Mouse (Mus musculus): ENCODE measurements around the gene Grb7. TPM values are rescaled to one million over a fixed set of nuclear protein-coding genes. Genes with fewer than 3 reads are reported as not detected.

The Grb7 gene
- polyA plus RNA-seq, 1 experiment, result 137 TPM

- H3K4me3 ChIP-seq (ENCODE audit: low read depth, low read length), result no peak overlapping the region
- 63% methylated on average over 4 of the region's 4 CpGs for WGBS
- peaks cover 5% of the 10 kb centered on the region; the same call in 1 of the 2 replicates for H3K4me1 ChIP-seq (ENCODE audit: control insufficient read depth, insufficient read depth, insufficient read length, low read length)
- peak overlapping the region; percentile 86 for H3K27ac ChIP-seq (ENCODE audit: insufficient read depth, low read depth, low read length)
- no peak for TF ChIP-seq CTCF (IDR thresholded peaks at IDR 0.05; ENCODE audit: extremely low read depth, insufficient read length, insufficient replicate concordance, low read depth, low read length)
- TF ChIP-seq POLR2A (IDR thresholded peaks at IDR 0.05; ENCODE audit: low read depth, low read length), result no peak
- peaks cover 5% of the 10 kb centered on the region; the same call in 1 of the 2 replicates for H3K27me3 ChIP-seq (ENCODE audit: control insufficient read depth, insufficient read depth, low read length)
- no peaks in the 10 kb centered on the region for H3K36me3 ChIP-seq (ENCODE audit: control insufficient read depth, insufficient read depth, low read length)
Measured at GRCm38 (mm10) chr11:98476434-98476807, 30.2 kb downstream of the Grb7 start.

- H3K4me3 ChIP-seq (ENCODE audit: low read depth, low read length), result peak overlapping the region; percentile 50
- TF ChIP-seq POLR2A (IDR thresholded peaks at IDR 0.05; ENCODE audit: low read depth, low read length) (no peak), CTCF (IDR thresholded peaks at IDR 0.05; ENCODE audit: extremely low read depth, insufficient read length, insufficient replicate concordance, low read depth, low read length) (no peak)
- peaks cover 5% of the 10 kb centered on the region; the same call in 1 of the 2 replicates for H3K27me3 ChIP-seq (ENCODE audit: control insufficient read depth, insufficient read depth, low read length)
- 46% methylated on average over 14 of the region's 14 CpGs for WGBS
- peak overlapping the region; percentile 86 for H3K27ac ChIP-seq (ENCODE audit: insufficient read depth, low read depth, low read length)
- H3K36me3 ChIP-seq (ENCODE audit: control insufficient read depth, insufficient read depth, low read length), result no peaks in the 10 kb centered on the region
- peaks cover 2% of the 10 kb centered on the region; the same call in 1 of the 2 replicates for H3K4me1 ChIP-seq (ENCODE audit: control insufficient read depth, insufficient read depth, insufficient read length, low read length)
Measured at GRCm38 (mm10) chr11:98477011-98477701, 31.0 kb downstream of the Grb7 start.

GRCm38 (mm10) chr11:98479026-98479939 is 33.1 kb downstream of the Grb7 start:
- no peak overlapping the region for H3K4me3 ChIP-seq (ENCODE audit: low read depth, low read length)
- no peak for TF ChIP-seq POLR2A (IDR thresholded peaks at IDR 0.05; ENCODE audit: low read depth, low read length)
- TF ChIP-seq CTCF (IDR thresholded peaks at IDR 0.05; ENCODE audit: extremely low read depth, insufficient read length, insufficient replicate concordance, low read depth, low read length), result no peak
- peak overlapping the region; percentile 38; the same call in 1 of the 2 replicates for H3K27ac ChIP-seq (ENCODE audit: insufficient read depth, low read depth, low read length)
- no peaks in the 10 kb centered on the region; the same call in 1 of the 2 replicates for H3K27me3 ChIP-seq (ENCODE audit: control insufficient read depth, insufficient read depth, low read length)
- WGBS, result 72% methylated on average over 13 of the region's 13 CpGs
- no peaks in the 10 kb centered on the region for H3K36me3 ChIP-seq (ENCODE audit: control insufficient read depth, insufficient read depth, low read length)
- H3K4me1 ChIP-seq (ENCODE audit: control insufficient read depth, insufficient read depth, insufficient read length, low read length), result no peaks in the 10 kb centered on the region

GRCm38 (mm10) chr11:98479940-98480497 is 33.8 kb downstream of the Grb7 start:
- H3K4me1 ChIP-seq (ENCODE audit: control insufficient read depth, insufficient read depth, insufficient read length, low read length), result no peaks in the 10 kb centered on the region
- no peak for TF ChIP-seq POLR2A (IDR thresholded peaks at IDR 0.05; ENCODE audit: low read depth, low read length)
- TF ChIP-seq CTCF (IDR thresholded peaks at IDR 0.05; ENCODE audit: extremely low read depth, insufficient read length, insufficient replicate concordance, low read depth, low read length), result no peak
- WGBS, result 72% methylated on average over 12 of the region's 12 CpGs
- no peak overlapping the region for H3K4me3 ChIP-seq (ENCODE audit: low read depth, low read length)
- H3K27me3 ChIP-seq (ENCODE audit: control insufficient read depth, insufficient read depth, low read length), result no peaks in the 10 kb centered on the region; the same call in 1 of the 2 replicates
- peak overlapping the region; percentile 38; the same call in 1 of the 2 replicates for H3K27ac ChIP-seq (ENCODE audit: insufficient read depth, low read depth, low read length)
- H3K36me3 ChIP-seq (ENCODE audit: control insufficient read depth, insufficient read depth, low read length), result no peaks in the 10 kb centered on the region

GRCm38 (mm10) chr11:98481231-98481630 is 35.0 kb downstream of the Grb7 start:
- TF ChIP-seq CTCF (IDR thresholded peaks at IDR 0.05; ENCODE audit: extremely low read depth, insufficient read length, insufficient replicate concordance, low read depth, low read length) (no peak), POLR2A (IDR thresholded peaks at IDR 0.05; ENCODE audit: low read depth, low read length) (no peak)
- no peak overlapping the region for H3K4me3 ChIP-seq (ENCODE audit: low read depth, low read length)
- WGBS, result 55% methylated on average over 6 of the region's 6 CpGs

GRCm38 (mm10) chr11:98482067-98482466 is 35.9 kb downstream of the Grb7 start:
- H3K4me1 ChIP-seq (ENCODE audit: control insufficient read depth, insufficient read depth, insufficient read length, low read length), result no peaks in the 10 kb centered on the region
- WGBS, result 70% methylated on average over 10 of the region's 10 CpGs

More at GRCm38 (mm10) chr11:98481231-98481630, 35.0 kb downstream of the Grb7 start:
- no peaks in the 10 kb centered on the region for H3K36me3 ChIP-seq (ENCODE audit: control insufficient read depth, insufficient read depth, low read length)
- H3K27ac ChIP-seq (ENCODE audit: insufficient read depth, low read depth, low read length), result no peak overlapping the region
- no peaks in the 10 kb centered on the region; the same call in 1 of the 2 replicates for H3K27me3 ChIP-seq (ENCODE audit: control insufficient read depth, insufficient read depth, low read length)
- H3K4me1 ChIP-seq (ENCODE audit: control insufficient read depth, insufficient read depth, insufficient read length, low read length), result no peaks in the 10 kb centered on the region

More at GRCm38 (mm10) chr11:98482067-98482466, 35.9 kb downstream of the Grb7 start:
- Histone ChIP-seq H3K4me3 (ENCODE audit: low read depth, low read length) (no peak overlapping the region), H3K36me3 (ENCODE audit: control insufficient read depth, insufficient read depth, low read length) (no peaks in the 10 kb centered on the region), H3K27me3 (ENCODE audit: control insufficient read depth, insufficient read depth, low read length) (no peaks in the 10 kb centered on the region; the same call in 1 of the 2 replicates), H3K27ac (ENCODE audit: insufficient read depth, low read depth, low read length) (no peak overlapping the region)
- no peak for TF ChIP-seq CTCF (IDR thresholded peaks at IDR 0.05; ENCODE audit: extremely low read depth, insufficient read length, insufficient replicate concordance, low read depth, low read length)
- no peak for TF ChIP-seq POLR2A (IDR thresholded peaks at IDR 0.05; ENCODE audit: low read depth, low read length)

All from small intestine, adult 2 months (tissue).